18 mouse cellular contexts compared by ENCODE assay signal in genomic region chr9:32003730-32004129, GRCm38 (mm10).
"Had no signal": no experiment of that assay in that cellular context is flagged by ENCODE, and none has a peak within 500 bp of the region (broad histone marks: within the 10 kb centered on the region; RNA-seq: fewer than 3 reads in every experiment).

No protein-coding gene starts in this region.

- ATAC-seq: liver, postnatal 0 days; lung, postnatal 0 days; midbrain, embryonic 13.5 days; midbrain, embryonic 15.5 days had no signal

- H3K9ac ChIP-seq: liver, postnatal 0 days; lung, embryonic 15.5 days; midbrain, embryonic 13.5 days; midbrain, embryonic 15.5 days; neural tube, embryonic 12.5 days; stomach, embryonic 15.5 days had no signal

- H3K36me3 ChIP-seq: lung, embryonic 15.5 days; midbrain, embryonic 13.5 days; midbrain, embryonic 15.5 days; neural tube, embryonic 12.5 days; stomach, embryonic 15.5 days had no signal

- H3K9me3 ChIP-seq: lung, embryonic 15.5 days; megakaryocyte, embryonic 14.5 days; midbrain, embryonic 13.5 days; midbrain, embryonic 15.5 days; neural tube, embryonic 12.5 days; stomach, embryonic 15.5 days had no signal

- H3K4me1 ChIP-seq: lung, embryonic 15.5 days; megakaryocyte, embryonic 14.5 days; midbrain, embryonic 13.5 days; midbrain, embryonic 15.5 days; neural tube, embryonic 12.5 days; stomach, embryonic 15.5 days had no signal

- H3K27ac ChIP-seq: lung, embryonic 15.5 days; macrophage; midbrain, embryonic 13.5 days; midbrain, embryonic 15.5 days; neural tube, embryonic 12.5 days; stomach, embryonic 15.5 days; stomach, postnatal 0 days had no signal

- H3K27me3 ChIP-seq: lung, embryonic 15.5 days; midbrain, embryonic 13.5 days; midbrain, embryonic 15.5 days; neural tube, embryonic 12.5 days; stomach, embryonic 15.5 days had no signal

- H3K4me2 ChIP-seq: lung, embryonic 15.5 days; midbrain, embryonic 11.5 days; midbrain, embryonic 13.5 days; midbrain, embryonic 15.5 days; neural tube, embryonic 12.5 days; stomach, embryonic 15.5 days had no signal

- H3K4me3 ChIP-seq: lung, embryonic 15.5 days; megakaryocyte, embryonic 14.5 days; midbrain, embryonic 13.5 days; midbrain, embryonic 15.5 days; neural tube, embryonic 12.5 days; stomach, embryonic 15.5 days had no signal

- DNase-seq: liver, postnatal 0 days; lung, adult 2 months; lung, postnatal 14 days; lung, postnatal 36 days; right cerebral cortex, postnatal 25 days; thymus, adult 2 months; thymus, postnatal 25 days; thymus, postnatal 4 days had no signal
